Mouse (Mus musculus) cerebellum, adult 11-12 months (tissue): ENCODE data around the gene Plekho1.
A peak's percentile ranks its signal among the peaks of the same experiment; 100 is the strongest.
"Not testable (repeated sequence)": the region's sequence is repeated elsewhere in the genome, so short reads cannot be mapped to it uniquely, and the experiment has no call there.

Experiments used
- DNase-seq: peaks from one replicate; pipeline ENCODE4 v3.0.0; 2022

The Plekho1 gene

DNA sequence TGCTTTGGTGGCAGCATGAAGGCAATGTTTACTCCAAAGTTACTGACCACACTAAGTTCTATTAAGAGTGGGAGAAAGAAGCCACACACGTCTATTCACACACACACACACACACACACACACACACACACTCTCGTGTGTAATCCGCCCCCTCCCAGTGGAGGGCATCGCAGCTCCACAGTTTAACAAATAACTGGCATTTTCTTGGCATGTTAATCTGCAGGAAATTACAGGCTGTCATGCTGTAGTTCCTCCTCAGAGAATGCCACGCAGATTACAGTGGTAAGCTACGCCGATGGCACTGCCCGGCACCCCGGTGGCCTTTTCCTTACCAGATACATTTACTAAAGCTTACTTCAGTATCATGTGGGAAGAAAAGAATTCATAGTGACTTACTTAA, 17.5 kb downstream of the Plekho1 start:
- DNase-seq = no peak

- not testable (repeated sequence) for DNase-seq
These were observed 18.2 kb downstream of the Plekho1 start for GRCm38 (mm10) chr3:95977587-95977986.

DNA sequence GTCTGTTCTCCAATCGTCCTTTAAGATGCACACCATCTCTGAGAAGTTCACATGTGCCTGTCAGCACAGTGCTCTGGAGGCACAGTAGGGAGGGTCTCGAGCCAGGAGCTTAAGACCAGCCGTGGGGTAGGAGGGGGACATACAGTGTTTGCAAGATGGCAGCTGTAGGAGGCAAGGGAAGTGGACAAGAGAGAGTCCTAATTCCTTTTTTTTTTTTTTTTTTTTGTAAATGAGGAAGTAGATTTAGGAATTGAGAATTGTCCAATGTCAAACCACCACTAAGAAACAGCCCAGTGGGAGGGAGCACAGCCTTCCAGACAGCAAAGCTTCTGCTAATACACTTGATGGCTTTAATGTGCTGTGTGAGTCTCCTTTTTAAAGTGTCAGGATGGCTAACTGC, 18.7 kb downstream of the Plekho1 start:
- no peak for DNase-seq

GRCm38 (mm10) chr3:95972873-95973634, 22.7 kb downstream of the Plekho1 start:
- DNase-seq = no peak

- DNase-seq = no peak
These were observed 23.4 kb downstream of the Plekho1 start for GRCm38 (mm10) chr3:95972251-95972872.

DNA sequence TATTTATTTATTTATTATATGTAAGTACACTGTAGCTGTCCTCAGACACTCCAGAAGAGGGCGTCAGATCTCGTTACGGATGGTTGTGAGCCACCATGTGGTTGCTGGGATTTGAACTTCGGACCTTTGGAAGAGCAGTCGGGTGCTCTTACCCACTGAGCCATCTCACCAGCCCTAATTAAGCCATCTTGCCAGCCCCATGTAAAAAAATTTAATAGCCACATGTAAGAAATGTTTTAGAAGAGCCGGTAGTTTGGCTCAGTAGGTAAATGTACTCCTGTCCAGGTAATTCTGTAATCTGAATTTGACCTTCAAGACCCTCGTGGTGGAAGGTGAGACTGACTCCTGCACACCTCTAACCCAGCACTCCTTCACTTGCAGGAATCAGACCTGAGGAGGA, 25.1 kb downstream of the Plekho1 start:
- DNase-seq = not testable (repeated sequence)

- DNase-seq = no peak
These were observed 26.5 kb downstream of the Plekho1 start for GRCm38 (mm10) chr3:95969277-95969676.

GRCm38 (mm10) chr3:95965518-95966451, 30.0 kb downstream of the Plekho1 start:
- peak; percentile 64 for DNase-seq

DNA sequence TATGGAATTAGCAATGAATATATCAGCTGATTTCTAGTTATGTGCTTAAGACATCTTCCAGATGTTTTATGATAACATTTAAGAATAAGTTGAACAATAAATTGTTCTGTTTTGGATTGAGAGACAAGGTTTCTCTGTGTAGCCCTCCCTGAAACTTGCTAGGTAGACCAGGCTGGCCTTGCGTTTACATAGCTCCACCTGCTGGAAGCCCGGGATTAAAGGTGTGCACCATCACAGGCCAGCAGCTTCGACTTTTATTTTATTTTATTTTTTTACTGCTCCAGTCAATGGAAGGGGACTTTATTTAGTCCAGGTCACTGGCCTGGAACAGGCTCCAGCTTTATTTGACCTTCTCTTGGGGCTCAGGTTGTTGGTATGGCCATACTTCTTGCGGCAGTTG, 32.1 kb downstream of the Plekho1 start:
- DNase-seq = no peak

- no peak for DNase-seq
These were observed 32.6 kb downstream of the Plekho1 start for GRCm38 (mm10) chr3:95963230-95963629.

GRCm38 (mm10) chr3:95962182-95962581, 33.6 kb downstream of the Plekho1 start:
- DNase-seq = not testable (repeated sequence)

GRCm38 (mm10) chr3:95959807-95960206, 36.0 kb downstream of the Plekho1 start:
- no peak for DNase-seq

GRCm38 (mm10) chr3:95959082-95959481, 36.7 kb downstream of the Plekho1 start:
- DNase-seq = no peak

DNA sequence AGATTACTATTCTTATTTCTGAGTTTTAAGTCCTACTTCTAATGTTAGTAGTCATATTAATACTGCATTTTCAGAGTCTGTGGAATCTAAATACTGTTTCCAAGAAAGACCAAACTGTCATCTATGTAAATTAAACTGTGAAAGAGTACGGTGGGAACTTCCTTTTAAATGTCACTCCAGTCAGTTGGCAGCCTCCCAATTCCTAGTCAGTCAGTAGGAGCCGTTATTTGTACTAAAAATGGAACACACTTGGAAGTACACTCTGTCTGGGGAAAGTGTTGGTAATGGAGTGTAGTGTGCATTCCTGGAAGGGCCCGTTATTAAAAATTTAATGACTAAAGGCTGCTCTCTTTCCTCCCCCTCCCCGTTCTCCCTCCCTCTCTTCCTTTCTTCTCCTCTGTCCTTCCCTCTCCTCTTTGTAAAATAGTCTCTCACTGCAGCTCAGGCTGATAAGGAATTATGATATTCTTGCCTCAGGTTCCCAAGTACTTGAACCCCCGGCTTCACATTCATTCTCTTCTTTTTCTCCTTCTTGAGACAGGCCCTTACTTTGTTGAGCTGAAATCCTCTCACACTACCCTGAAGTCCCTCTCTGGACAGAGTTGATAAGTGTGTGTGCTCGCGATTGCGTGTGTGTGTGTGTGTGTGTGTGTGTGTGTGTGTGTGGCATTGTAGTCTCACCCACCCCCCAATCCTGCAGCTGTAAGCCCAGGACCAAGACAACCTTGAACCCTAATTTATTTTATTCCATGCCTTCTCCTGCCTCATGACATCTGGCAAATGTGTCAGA, 38.2 kb downstream of the Plekho1 start:
- DNase-seq = no peak

DNA sequence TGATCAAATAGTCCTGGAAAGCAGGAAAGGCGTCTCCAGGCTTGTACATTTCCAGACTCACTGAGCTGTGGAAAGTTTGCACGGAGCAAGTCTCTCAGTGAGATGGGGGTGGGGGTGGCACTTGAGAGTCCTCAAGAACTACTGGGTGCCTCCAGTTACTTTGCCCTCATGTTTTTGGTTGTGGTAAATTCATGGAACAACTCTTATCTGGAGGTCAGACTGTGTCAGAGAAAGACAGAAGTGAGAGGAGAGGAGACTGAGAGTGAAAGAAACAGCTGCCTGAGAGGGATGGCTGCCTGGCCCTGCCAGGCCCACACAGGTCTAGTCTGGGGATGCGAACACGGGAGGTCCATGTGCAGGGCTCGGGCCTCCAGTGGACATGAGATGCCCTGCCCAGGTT, 40.5 kb downstream of the Plekho1 start:
- no peak for DNase-seq

- not testable (repeated sequence) for DNase-seq
These were observed 41.1 kb downstream of the Plekho1 start for GRCm38 (mm10) chr3:95954648-95955173.

GRCm38 (mm10) chr3:95953522-95953921, 42.3 kb downstream of the Plekho1 start:
- no peak for DNase-seq

DNA sequence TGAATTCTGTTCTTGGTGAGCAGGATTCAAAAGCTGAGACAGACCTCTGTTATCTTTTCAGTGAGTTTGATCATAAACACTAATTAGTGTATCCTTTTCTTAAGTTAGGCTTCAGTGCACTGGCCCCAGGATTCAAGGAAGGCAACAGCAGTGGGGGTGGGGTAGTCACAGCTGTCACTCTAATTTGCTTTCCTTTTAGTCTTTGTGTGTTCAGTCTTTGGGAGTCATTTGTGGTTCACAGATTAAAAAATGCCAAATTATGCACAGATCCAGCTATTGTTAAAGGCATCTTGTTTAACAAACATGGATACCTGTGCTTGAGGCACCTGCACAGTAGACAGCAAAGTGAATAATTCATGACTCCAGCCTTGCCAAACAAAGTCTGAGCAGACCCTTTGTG, 42.8 kb downstream of the Plekho1 start:
- DNase-seq = no peak

GRCm38 (mm10) chr3:95951566-95951965, 44.2 kb downstream of the Plekho1 start:
- not testable (repeated sequence) for DNase-seq

- peak; percentile 95 for DNase-seq
These were observed 44.8 kb downstream of the Plekho1 start for GRCm38 (mm10) chr3:95950763-95951551.

DNA sequence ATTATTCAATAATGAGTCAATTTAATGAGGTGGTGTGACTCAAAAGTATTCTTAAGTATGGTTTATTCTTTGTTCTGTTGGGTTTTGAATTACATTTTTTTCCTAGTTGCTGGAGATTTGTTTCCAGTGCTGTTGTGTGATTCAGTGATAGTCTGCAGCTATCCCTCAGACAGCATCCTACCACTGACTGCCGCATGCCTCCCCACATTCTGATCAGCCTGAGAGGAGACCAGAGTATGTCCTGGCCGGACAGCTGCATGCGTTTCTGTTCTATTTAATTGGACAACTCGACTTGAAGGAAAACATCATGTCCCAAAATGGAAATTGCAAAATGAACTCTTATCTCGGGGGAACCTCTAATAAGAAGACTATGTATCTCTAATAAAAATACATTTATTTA, 47.5 kb downstream of the Plekho1 start:
- no peak for DNase-seq
